Mouse (Mus musculus): ENCODE measurements at regions not wholly inside any gene's neighbourhood (a gene's known extent, or its start where the extent isn't known, plus 50 kb on each side); places are given as distances from the start of the nearest gene placed in this dataset.

- TF ChIP-seq CTCF (IDR thresholded peaks at IDR 0.05; ENCODE audit: low read depth) (no peak), EP300 (IDR thresholded peaks at IDR 0.05; ENCODE audit: low read depth) (no peak)
Measured at GRCm38 (mm10) chr13:44451224-44451623, 278.1 kb upstream of the Jarid2 start.
